Mouse (Mus musculus) G1E-ER4 (cell line): ENCODE results near the gene Mrln. TPM values are rescaled to one million over a fixed set of nuclear protein-coding genes. Genes with fewer than 3 reads are reported as not detected.

Source experiments
- GATA1 ChIP-seq: IDR thresholded peaks from one replicate; pipeline ENCODE4 v1.8.0; 2012; ENCODE audit warnings: low read length, inconsistent platforms
- polyA plus RNA-seq: library from polyadenylated mRNA; stranded (reverse); fragments of >175 nt; gene quantifications from 2 replicates; pipeline ENCODE4 v1.2.3, GENCODE M21; 2012

Gene Mrln
- polyA plus RNA-seq, 1 experiment: not detected

DNA sequence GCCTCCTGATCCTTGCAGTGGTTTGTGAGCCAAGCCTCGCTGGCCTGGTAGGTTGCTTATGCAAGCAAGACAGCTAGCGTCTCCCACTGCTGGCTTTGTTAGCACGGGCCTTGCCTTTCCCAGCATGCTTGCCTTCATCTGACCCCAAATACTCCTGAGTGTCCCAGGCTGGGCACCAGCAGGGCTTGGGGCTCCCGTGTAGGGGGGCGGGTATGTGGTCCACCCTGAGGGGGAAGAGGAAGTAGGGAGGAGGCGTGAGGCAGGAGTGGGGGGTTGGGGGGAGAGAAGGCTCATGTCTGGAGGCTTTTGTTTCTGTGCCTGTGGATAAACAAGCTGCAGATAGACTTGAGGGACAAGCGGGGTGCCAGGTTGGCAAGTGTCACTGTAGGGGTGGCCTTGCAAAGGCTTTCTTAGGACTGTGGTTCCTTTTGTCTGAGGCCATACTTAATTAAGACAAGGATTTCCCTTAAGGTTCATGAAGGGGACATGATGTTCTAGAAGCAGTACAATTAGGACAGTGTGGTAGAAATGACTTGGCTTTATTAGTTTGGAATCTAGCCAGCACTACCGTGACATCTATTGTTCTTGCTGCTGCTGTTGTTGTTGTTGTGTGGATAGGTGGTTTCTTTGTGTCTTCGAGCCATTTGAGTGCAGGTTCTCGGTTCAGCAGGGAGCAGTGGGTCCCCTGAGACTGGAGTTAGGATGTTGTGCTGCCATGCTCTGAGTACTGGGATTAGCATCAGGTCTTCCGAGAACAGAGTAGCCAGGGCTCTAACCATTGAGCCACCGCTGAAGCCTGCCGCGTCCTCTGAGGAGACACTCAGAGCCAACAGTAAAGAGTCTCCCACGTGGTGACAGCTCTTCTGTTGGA, 21.0 kb upstream of the Mrln start:
- TF ChIP-seq GATA1: no peak

- TF ChIP-seq GATA1: no peak
Measured at GRCm38 (mm10) chr10:70186136-70186535, 18.3 kb upstream of the Mrln start.

- no peak for TF ChIP-seq GATA1
Measured at GRCm38 (mm10) chr10:70186586-70186985, 17.9 kb upstream of the Mrln start.

DNA sequence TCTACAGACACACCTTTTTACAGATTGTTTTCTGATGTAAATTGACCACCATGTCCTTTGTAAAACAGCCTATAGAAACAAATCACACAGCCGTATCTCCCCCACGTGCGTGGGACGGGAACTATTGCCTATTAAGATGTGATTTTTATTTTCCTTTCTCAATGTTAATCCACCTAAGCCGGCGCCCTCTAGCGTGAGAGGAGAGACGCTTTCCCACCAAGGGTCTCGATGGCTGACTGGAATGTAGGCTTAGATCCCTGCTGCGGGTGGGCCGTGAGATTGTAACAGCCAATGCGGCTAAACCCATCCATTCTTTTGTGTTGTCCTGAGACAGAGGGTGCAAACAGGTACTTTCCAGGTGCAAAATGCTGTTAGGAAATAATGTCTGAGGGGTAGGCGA, 14.6 kb upstream of the Mrln start:
- TF ChIP-seq GATA1: no peak

- no peak for TF ChIP-seq GATA1
Measured at GRCm38 (mm10) chr10:70194283-70194682, 10.2 kb upstream of the Mrln start.

- TF ChIP-seq GATA1: no peak
Measured at GRCm38 (mm10) chr10:70195279-70195678, 9.2 kb upstream of the Mrln start.

- TF ChIP-seq GATA1: no peak
Measured at GRCm38 (mm10) chr10:70195786-70196185, 8.7 kb upstream of the Mrln start.

DNA sequence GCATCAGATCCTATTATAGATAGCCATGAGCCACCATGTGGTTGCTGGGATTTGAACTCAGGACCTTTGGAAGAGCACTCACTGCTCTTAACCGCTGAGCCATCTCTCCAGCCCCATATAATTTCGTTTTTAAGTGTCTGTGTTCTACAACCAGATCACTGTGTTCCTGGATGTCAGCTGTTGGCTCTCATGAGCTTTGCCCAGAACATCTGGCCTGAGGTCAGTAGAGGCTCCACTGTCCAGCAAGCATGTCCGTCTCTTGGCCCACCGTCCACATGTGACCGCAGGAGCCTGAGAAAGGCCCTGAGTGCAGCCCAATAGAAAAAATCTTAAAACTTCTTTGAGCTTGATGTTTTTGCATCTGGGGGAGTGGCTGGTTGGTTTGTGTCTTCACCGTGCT, 7.8 kb upstream of the Mrln start:
- no peak for TF ChIP-seq GATA1

DNA sequence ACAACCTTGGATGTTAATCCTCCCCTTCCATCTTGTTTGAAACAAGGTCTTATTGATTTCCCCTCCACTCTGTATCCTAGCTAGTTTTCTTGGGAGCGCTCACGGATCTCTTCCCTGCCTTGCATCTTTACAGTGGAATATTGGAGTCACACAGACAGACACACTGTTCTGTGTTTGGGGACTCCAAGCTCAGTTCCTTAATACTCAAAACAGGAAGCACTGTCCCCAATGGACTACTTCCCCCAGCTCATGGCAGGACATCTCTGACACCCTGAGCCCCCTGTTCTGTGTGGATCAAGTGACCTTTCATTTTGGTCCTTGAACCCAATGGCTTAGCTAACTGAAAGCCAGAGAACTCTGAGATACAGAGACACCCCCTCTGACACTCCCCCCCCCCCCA, 6.9 kb upstream of the Mrln start:
- TF ChIP-seq GATA1: no peak

DNA sequence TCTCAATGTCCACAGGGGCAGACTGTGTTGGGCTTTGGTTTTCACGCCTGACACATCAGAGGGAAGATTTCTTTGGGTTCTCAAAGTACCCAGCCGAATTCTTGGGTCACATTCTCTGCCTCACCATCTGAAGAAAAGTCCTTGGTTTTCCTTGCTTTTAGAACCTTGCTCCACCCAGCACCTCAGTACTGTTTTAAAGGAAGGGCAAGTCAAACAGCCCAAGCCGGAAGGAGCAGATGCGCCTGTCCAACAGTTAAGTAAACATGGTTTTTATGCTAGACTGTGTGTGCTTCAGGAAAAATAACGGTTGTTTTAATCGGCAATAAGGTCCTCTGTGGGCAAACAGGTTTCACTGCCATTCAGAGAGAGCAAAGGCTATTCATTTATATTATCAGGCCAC, 6.5 kb upstream of the Mrln start:
- TF ChIP-seq GATA1: no peak

DNA sequence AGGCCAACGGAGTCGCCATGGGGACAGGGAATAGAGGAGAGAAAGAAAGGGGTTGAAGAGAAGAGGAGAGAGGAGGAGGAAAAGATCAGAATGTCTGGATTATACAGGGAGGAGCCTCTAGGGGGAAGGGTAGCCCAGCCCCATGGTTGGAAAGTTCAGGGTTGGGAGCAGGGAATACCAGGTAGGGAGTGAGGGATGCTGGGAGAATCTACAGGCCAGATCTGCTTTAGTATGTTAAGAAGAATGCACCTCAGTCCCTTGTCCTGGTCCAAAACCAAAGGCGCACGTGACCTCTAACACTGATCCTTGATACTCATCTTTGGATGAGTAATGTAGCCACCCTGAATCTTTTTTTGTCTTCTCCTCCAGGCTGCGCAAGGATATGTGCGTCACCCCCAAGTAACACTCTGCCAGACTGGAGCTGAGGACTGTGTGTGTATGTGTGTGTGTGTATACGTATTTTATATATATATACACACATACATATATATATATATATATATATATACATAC, 5.5 kb upstream of the Mrln start:
- TF ChIP-seq GATA1: no peak

GRCm38 (mm10) chr10:70199466-70200210, 4.8 kb upstream of the Mrln start:
- TF ChIP-seq GATA1: no peak

- no peak for TF ChIP-seq GATA1
Measured at GRCm38 (mm10) chr10:70200889-70201500, 3.5 kb upstream of the Mrln start.

DNA sequence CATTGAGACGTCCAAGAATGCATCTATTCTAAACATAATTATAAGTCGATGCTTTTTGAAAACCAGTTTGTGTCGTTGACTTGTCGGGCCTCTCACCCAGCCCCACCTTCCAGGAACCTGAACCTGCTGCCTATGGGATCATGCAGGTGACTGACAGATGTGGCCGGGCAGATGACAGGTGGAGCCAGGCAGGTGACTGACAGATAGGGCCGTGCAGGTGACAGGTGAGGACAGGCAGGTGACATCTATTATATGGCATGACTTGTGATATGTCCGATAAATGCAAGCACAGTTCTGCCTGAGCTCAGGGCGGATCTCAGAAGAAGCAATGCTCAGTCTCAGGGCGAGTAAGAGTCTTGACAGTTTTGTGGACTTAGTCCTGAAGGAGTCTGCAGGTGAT, 6.8 kb downstream of the Mrln start:
- no peak for TF ChIP-seq GATA1

GRCm38 (mm10) chr10:70220971-70221370, 16.5 kb downstream of the Mrln start:
- TF ChIP-seq GATA1: no peak

GRCm38 (mm10) chr10:70224571-70224970, 20.1 kb downstream of the Mrln start:
- TF ChIP-seq GATA1: no peak
